Mouse (Mus musculus) CD4-positive, CD25-positive, alpha-beta regulatory T cell, adult 2 months (primary cell): ENCODE results near the gene Mindy4.

Source experiments
- DNase-seq: peaks from one replicate; pipeline ENCODE4 v3.0.0-alpha.2; 2012; ENCODE audit warnings: low read depth, low spot score

Gene Mindy4

DNA sequence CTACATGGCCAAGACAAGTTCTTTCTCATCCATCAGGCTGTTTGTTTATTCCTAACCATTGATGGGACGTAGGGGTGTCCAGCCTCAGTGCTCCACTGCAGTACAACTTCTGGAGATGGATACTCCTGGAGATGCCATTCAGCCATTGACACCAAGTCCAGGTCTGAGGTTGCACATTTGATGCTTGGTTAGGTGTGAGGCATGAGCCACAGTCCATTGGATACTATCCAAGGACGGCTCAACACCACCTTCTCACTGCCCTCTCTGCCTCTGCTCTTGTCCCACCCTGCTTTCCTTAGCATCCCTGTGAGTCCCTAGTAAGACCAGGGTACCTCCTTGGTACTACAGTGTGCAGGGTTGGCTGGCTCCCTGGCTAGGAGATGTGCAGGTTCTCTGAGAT, 96.7 kb downstream of the Mindy4 start:
- no peak for DNase-seq

DNA sequence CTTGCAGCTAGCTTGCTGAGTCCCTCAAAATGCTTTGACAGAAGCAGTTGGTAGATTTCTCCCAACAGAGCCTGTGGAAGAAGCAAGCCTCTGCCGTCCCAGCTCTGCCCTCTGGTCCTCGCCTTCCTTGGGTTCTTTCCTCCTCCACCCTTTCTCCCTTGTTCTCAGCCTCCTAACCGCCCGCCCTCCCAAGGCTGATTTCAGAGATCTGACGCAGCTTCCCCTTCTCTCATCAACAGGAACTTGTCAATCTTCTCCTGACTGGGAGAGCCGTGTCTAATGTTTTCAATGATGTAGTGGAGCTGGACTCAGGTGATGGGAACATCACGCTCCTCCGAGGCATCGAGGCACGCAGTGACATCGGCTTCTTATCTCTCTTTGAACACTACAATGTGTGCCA, 97.5 kb downstream of the Mindy4 start:
- no peak for DNase-seq

DNA sequence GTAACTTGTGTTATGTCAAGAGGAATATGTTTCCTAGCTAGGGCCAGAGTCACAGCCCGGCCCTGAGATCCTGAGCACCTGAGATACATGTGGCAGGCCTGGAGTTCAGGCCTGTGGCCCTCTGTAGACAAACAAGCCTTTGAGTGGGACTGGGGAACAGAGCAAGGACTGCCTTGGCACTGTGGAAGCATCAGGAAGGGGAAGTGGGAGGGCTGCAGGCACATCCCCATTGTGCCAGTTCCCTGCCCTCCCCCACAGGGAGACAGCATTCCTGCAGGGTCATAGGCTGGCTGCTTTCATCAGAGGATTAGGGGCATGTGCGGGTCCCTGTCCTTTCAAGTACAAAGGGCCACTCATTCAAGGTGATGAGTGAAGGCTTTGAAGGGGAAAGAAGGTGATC, 107.0 kb downstream of the Mindy4 start:
- DNase-seq, result no peak

DNA sequence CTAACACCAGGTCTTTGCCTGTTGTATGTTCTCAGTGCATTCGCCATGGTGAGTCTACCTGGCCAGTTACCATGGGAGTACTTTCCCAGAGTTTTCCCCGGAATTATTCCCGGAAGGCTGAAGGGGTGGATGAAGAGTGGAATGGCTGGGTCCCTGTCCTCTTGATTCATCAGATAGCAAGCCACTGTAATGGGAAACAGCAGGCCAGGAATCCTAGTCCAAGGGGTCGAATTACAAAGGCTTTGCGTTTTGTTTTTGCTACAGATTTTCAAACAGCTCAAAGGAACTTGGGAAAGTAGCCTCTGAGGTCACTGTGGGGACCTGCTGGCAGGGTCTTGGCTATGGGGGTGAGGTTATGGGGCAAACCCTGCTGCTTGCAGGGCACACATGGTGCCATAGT, 108.8 kb downstream of the Mindy4 start:
- no peak for DNase-seq

DNA sequence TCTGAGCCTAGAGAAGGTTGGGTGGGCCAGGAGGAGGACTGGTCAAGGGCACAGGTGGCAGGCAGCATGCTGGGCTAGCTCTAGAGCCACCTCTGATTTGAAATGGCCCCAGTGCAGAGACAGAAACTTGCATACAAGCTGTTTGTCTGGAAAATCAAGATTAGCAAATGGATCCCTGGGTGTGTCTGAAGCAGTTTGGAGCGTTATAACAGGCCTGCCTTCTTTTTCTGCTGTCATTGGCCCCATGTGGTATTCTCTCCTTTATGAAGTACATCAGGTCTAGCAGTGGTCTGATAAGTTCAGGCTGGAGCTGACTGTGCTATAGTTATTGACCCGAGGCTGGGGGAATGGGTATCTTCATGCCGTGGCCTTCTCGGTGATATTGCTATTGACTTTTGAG, 110.7 kb downstream of the Mindy4 start:
- DNase-seq, result no peak

DNA sequence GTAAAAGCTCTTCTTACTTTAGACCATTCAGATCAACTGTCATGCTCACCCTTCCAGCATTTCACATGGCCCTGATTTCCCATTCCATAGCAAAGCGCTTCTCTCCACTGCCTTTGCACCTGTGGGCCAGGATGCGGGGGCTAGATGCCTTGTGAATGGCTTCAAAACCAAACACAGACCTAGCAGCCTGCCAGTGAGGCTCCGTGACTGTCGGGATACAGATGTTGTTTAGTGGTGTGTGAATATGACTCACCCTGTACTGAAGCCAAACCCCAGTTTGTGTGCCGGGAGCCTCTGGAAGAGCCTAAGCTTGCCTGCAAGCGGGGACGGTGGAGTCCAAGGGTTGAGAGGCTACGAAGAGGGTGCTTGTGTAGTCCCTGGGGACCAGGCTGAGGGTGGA, 111.4 kb downstream of the Mindy4 start:
- DNase-seq, result no peak

DNA sequence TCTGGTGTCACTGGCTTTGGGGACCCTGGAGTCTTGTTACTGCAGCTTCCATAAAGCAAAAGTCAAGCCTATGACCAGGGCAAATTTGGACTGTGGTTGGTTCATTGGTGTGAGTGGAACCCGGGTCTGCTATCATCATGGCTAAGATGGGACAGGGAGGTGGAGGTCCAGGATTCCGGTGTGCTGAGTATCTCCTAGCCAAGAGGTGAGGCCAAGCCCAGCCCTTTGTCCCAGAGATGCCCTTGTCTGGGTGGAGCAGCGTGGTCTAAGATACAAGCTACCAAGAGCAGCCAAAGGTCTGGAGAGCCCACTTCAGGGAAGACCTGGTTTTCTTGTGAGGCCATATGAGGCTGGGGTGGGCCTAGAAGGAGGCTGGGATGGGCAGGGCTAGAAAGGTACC, 115.4 kb downstream of the Mindy4 start:
- no peak for DNase-seq

DNA sequence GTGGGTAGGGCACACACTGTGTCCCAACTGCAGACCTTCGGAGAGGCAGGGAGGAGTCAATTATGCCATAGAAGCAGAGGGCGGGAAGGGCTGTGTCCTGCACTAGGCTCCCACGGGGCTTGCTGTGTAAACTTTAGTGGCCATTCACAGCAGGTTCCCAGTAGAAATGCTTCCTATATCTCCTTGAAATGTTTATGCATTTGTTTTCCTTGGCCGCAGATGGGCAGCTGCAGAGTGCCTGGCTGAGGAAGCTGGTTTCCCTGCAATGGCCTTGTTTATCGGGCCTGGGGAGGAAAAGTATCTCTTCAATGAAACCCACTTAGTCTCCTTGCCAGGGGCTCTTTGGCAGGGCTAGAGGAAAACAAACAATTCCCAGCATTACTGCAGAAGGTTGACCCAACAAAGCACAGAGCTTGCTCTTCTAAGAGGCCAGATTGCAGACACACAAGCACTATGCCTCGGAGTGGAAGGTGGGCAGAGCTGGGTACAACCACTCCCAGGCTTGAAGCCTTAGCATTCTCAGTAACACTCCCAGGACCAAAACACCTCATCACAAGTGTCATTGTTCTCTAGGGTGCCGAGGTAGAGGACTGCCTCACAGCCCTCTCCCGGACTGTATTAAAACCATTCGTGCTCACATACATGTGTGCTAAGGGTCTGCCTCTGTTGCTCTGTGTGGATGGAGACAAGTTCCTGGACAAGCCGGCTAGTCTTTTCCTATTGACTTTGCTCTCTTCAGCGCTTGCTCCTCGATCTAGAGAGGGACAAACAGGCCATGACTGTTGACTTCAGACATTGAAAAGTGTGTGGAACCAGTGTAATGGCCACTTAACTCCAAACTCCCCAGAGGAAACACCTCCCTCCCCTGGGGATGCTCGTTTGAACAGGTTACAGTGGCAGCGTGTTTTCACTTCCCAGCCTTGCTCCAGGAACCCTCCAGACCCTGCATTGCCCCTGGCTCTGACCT, 116.7 kb downstream of the Mindy4 start:
- no peak for DNase-seq

DNA sequence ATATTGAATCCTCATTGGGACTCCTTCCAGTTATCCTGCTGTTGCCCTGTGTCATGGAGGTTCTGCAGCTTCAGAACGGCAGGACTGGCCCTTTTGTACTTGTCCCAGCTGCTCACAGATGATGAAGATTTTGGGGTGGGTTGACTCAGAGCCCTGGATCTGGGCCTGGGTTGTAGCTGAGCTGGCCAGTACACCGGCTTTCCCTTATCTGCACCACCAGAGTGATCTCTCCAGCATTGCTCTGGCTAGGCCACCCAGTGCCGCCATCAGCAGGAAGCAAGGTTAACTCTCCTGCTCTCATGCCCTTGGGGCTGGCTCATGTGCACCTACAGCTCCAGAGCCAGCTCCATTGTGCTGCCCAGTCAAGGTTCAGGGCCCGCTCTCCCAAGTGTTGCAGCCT, 117.7 kb downstream of the Mindy4 start:
- no peak for DNase-seq

DNA sequence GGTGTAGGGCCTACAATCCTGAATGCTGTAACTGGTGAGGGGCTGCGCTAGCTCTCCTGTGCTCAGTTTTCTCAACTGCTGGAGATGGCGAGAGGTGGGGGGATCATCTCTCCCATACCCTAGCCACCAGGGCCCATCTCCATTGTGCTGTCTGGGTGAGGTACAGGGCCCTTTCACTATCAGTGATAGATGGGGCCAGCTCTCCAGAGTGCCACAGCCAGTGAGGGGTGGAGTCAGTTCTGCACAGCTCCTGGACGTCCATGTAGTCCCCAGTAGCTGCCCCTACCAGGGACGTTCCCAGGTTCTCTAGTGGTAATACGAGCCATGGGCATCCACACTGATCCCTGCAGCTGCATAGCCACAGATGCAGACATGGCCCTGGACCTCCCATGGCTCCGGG, 118.3 kb downstream of the Mindy4 start:
- no peak for DNase-seq

DNA sequence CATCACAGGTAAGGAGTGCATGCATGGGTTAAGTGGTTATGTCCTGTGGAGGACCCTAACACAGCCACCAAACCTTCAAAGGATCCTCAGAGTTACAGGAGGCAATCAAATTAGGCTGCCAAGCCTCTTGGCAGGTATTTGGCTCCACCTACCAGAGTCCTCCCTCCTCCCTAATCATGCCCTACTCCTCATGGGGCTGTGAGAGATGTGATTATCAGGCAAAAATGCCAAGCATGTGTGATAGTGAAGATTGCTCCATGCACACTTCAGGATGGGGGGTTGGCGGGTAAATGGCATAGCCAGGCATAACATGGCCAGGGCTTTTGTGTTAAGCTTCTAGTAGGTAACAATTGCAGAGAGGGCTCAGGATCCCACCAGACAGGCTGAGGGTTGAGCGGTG, 119.8 kb downstream of the Mindy4 start:
- DNase-seq, result no peak

DNA sequence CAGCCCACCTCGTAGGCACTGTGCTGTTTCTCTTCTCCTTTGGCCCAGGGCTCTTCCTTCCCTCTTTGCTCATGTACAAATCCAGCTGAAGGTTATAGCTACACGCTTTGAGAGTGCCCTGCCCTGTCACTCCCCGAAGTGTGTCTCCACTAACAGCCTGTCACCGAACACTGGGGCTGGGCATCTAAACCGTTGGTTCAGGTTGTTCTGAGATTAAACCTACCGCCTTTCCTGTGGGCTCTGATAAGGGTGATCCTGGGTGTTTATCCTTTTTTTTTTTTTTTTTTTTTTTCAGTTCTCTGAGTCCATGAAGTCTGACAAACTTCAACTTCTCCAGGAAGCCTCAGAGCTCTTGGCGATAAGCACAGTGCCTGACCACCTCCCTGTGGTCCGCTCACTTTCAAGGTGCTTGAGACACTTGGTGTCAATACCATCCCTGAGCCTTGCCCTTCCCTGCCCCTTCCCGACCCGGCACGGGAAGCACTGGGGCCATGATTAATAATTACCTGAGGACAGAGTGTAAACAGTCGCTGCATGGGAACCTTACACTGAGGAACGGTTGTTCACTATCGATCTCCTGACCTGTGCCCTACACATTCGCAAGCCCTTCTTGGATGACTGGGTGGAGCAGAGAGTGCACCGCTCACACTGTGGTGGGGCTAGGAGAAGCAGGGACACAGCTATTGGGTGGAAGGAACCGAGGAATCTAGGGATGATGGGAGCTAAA, 120.9 kb downstream of the Mindy4 start:
- DNase-seq, result no peak

DNA sequence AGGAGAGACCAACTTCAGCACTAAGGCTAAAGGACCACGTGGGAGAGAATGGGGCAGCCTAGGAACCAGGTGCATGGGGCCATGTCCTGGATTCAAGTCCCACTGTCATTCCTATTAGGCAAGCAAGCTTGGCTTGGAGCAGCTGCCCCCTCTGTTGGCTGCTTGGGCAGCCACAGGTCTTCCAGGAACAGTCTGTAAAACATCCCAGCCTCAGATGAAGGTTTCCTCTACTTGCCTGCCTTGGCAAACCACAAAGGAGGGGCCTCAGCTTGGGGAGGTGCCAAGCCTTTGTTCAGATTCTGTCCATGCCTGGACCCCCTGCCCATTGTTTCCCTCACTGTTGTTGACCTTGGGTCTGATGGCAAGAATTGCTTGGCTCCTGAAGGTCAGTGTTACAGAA, 121.6 kb downstream of the Mindy4 start:
- DNase-seq, result no peak

DNA sequence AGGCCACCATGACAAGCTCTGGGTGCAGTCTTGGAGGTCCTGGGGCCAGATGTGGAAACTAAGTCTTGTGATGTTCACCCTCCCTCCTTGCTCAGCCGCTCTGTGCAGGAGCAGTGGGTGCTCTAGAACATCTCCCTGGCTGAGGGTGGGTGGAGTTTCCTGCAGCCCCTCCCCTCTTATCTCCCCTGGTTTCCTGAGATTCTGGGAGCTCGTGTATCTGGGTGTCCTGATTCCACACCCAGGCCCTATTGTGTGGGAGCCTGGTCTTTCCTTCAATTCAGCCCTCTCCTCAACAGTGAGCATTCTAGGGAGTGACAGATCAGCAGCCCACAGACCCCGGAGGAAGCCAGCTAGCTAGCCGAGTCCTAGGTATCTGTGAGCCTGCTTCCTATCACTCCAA, 123.1 kb downstream of the Mindy4 start:
- DNase-seq, result no peak

DNA sequence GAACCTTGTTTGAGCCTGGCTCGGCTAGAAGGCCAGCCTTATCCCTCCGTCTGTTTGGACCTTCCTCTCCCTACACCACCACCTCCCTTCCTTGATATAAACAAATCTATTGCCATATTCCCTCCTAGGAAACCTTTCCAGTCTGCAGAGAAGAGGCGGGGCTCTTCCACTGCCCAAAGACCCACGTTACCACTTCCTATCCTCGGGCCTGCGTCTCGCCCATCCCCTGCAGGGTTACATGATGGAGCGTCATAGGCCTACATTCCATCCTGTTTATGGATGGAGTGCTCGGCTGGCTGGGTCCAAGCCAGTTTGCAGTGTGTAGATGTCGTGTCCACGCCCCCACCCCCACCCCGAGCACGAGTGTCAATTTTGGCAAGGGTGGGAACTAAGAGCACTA, 124.1 kb downstream of the Mindy4 start:
- DNase-seq, result no peak

DNA sequence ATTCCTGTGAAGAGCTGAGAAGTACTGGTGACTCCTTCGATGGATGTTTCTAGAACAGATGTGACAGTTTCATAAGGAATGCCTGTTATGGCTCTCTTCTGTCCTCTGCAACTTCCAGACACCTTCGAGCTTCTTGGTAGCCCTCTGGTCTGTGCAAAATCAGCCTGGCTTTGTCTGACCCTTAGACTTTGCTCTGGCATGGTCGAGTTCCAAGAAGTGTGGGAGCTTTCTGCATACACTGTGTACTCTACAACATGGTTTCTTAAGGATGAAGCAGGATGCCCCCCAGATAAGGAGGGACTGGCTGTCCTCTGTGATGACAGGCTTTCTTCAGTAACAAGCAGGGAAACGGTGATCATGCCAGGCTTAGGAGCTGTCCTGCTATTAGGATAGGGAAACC, 125.0 kb downstream of the Mindy4 start:
- DNase-seq, result no peak

DNA sequence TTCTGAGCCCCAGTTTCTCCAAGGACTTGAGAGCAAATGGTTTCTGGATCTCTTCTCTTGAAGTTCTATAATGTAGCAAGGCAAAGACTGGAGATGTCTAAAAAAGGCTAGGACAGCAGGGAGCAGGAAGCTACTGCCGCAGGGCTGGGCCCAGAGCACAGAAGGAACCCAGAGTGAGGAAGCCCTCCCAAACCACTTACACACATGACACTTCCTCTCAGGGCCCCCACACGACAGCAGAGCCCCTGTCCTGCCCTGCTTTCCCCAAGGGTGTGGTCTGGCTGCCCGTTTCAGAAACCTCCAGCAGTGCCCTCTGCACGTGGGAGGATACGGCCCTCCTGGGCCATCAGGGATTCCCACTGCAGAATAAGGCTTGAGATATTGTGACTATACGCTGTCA, 128.1 kb downstream of the Mindy4 start:
- DNase-seq, result no peak

DNA sequence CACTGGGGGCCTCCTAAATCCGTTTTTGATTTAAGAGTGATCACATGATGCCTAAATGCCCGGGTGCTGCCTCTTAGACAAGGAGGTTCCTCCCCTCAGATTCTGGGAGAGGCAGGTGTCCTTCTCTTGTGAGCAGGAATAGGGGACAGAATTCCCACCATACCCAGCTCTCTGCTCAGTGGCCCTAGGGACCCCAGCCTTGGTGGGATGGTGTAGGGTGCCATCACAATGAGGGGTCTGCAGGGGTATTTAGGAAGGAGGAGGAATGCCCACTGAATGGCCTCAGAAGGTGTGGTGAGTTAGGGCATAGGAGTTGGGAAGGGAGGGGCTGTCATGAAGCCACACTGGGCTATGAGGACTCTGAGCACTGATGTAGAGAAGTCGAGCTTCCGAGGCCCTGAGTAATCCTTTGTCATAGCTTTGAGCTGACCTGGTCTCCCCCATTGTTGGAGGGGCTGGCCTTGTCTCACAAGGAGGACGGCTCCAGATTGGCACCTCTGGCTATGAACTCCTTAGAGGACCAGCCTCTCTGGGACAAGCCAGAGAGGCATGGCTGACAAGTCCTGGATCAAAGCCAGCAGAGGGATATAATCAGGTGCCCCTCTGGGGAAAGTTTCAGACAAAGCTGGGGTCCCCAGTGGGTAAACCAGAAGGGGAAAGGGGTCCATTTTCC, 129.1 kb downstream of the Mindy4 start:
- DNase-seq, result no peak

DNA sequence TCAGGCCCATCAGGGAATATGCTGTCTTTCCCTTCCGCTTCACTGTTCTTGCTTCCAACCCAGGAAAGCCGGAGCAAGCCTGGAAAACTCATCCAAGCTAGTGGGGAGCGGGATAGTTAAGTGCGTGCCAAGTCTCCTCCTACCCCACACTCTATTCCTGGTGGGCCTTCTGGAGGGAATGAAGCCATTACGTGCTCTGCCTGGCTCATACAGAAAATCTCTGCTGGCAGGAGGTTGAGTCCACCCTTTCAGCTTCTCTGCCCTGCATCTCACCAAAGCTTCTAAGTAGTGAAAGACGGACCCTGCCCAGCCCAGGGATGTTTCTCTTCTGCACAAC, 129.6 kb downstream of the Mindy4 start:
- no peak for DNase-seq

DNA sequence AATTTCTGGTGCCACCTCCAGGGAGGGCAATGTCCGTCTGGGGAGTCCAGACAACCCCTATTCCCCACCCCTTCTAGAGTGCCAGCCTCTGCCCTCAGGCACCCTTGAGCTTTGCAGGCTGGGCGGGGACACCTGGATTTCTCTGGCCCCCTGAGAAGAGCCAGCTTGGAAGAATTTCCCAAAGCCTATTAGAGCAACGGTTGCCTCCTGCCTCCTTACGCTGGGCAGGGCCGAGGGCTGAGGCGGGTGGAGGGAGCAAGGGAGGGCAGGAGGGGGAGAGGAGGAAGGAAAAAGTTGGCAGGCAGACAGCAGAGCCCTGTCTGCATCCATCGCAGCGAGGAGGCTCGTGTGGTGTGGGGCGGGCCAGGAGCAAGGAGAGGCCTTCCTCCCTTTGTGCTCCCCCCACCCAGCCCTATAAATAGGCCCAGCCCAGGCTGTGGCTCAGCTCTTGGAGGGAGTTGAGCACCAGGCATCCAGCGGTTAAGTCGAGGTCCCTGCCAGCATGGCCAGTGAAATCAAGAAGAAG, 132.9 kb downstream of the Mindy4 start, which contains the start of gene Aqp1:
TSS of gene Aqp1 (plus strand) at position 444 of the 526 bp plus-strand sequence.
- DNase-seq, result no peak

DNA sequence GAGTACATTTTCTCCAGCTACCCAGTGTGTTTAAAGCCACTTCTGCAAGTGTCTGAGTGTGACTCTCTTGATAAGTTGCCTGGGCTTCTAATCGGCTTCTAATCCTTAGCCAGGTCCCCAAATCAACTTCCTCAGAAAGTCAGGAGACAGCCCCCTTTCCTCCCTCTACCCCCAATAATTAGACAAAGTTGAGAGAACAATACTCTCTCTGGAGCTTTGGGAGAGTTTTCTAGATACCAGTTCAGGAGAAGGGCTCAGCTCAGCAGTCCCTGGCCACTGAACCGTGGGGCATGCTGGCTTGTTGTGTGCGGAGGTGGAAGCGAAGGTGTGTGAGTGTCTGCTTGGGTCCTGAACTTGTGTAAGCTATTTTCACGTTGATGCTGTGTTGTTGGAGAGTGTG, 134.1 kb downstream of the Mindy4 start:
- no peak for DNase-seq

DNA sequence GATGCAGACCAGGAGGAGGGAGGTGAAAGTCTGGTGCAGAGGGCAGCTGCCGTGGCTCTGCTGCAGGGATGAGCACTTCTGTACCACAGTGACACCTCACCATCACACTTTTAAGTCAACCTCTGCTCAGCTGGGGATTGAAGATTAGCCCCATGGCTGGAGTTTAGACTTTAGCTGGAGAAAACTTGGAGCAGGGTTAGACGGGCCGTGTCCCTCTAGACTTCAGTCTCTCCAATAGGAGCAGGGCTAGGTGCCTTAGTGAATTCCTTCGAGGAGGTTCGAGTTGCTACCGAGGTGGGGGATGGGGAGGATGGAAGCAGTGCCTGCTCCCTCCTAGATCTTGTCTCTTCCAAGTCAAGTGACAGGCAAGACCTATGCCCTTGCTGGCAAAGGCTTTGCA, 134.9 kb downstream of the Mindy4 start:
- DNase-seq, result no peak
